Mouse (Mus musculus): Measurements from ENCODE around the gene Usp2. TPM values are rescaled to one million over a fixed set of nuclear protein-coding genes. Genes with fewer than 3 reads are reported as not detected.

Usp2 gene
- polyA plus RNA-seq, 1 experiment from 2014 or later = 13.3 TPM

DNA sequence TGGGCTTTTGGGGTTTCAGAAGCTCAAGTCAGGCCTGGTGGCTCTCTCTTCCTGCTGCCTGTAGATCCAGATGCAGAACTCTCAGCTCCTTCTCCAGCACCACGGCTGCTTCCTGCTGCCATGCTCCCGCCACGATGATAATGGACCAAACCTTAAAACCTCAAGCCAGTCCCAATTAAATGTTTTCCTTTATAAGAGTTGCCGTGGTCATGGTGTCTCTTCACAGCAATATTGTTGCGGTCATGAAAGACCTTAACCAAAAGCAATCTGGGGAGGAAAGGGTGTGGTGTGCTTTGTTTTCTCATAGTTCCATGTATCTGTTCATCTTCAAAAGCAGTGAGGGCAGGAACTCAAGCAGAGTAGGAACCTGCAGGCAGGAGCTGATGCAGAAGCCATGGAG lies 29.7 kb upstream of the Usp2 start:
- Histone ChIP-seq H3K9ac (replicated peaks) (no peak overlapping the region), H3K36me3 (no peaks in the 10 kb centered on the region), H3K27me3 (replicated peaks) (peaks cover 5% of the 10 kb centered on the region), H3K4me3 (replicated peaks) (no peak overlapping the region), H3K4me2 (no peak overlapping the region), H3K4me1 (no peaks in the 10 kb centered on the region), H3K9me3 (replicated peaks) (no peaks in the 10 kb centered on the region), H3K27ac (replicated peaks) (no peak overlapping the region)
- WGBS = 94% methylated on average over 5 of the region's 5 CpGs
- no peak for ATAC-seq (ENCODE audit: low FRiP score)

DNA sequence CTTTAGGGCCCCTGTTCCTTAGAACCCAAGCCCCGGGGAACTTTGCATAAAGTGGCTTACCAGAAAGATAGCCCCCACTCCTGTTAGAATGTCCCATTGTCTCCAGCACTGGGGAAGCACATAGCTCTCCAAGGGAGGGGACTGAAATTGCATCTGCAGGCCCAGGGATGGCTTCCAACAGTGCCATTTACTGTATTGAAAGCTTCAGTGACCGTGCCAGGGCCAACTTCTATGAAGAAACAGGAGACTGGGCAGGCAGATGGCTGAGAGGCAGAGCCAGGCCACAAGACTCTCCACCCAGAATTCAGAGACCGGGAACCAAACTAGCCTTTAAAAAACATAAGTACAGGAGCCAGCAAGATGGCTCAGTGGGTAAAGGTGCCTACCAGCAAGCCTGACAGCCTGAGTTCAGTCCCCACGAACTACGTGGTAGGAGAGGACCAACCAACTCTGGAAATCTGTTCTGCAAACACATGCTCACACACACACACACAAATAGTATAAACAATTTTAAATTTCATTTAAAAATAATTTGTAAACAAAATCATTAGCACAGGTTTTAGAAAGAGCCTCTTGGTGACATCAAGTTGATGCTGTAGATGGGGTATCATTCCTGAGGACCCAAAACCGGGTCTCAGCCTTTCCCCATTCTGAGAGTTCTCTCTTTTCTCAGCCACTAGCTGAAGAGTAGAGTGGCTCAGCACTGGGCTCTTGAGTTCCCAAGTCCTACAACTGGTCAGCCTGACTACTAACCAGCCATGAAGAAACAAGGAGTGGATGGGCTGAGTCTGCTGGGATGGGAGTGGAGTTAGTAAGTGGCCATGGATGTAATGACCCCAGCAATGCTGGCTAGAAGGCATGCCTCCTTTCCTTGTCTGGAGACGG lies 25.1 kb upstream of the Usp2 start:
- Histone ChIP-seq H3K4me2 (no peak overlapping the region), H3K27ac (replicated peaks) (no peak overlapping the region), H3K27me3 (replicated peaks) (peaks cover 29% of the 10 kb centered on the region), H3K4me3 (replicated peaks) (no peak overlapping the region), H3K36me3 (no peaks in the 10 kb centered on the region), H3K4me1 (peaks cover 19% of the 10 kb centered on the region), H3K9me3 (replicated peaks) (no peaks in the 10 kb centered on the region), H3K9ac (replicated peaks) (no peak overlapping the region)
- 54% methylated on average over 7 of the region's 7 CpGs for WGBS
- no peak for ATAC-seq (ENCODE audit: low FRiP score)

DNA sequence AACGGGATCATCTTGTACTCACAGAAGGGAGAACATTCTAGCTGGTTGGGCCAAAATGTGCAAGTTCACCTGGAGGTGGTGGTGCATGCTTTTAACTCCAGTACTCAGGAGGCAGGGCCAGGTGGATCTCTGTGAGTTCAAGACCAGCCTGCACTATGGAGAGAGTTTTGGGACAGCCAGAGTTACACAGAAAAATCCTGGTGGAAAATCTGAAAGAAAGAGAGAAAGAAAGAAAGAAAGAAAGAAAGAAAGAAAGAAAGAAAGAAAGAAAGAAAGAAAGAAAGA lies 24.5 kb upstream of the Usp2 start:
- H3K4me3 ChIP-seq (replicated peaks) = no peak overlapping the region
- no peak overlapping the region; the same call in 1 of the 2 replicates for H3K4me2 ChIP-seq
- H3K27ac ChIP-seq (replicated peaks) = no peak overlapping the region
- 96% methylated on average over 1 of the region's 1 CpGs for WGBS
- no peak for ATAC-seq (ENCODE audit: low FRiP score)
- no peaks in the 10 kb centered on the region for H3K9me3 ChIP-seq (replicated peaks)
- H3K9ac ChIP-seq (replicated peaks) = no peak overlapping the region
- H3K4me1 ChIP-seq = peaks cover 19% of the 10 kb centered on the region
- peaks cover 29% of the 10 kb centered on the region for H3K27me3 ChIP-seq (replicated peaks)
- H3K36me3 ChIP-seq = no peaks in the 10 kb centered on the region

DNA sequence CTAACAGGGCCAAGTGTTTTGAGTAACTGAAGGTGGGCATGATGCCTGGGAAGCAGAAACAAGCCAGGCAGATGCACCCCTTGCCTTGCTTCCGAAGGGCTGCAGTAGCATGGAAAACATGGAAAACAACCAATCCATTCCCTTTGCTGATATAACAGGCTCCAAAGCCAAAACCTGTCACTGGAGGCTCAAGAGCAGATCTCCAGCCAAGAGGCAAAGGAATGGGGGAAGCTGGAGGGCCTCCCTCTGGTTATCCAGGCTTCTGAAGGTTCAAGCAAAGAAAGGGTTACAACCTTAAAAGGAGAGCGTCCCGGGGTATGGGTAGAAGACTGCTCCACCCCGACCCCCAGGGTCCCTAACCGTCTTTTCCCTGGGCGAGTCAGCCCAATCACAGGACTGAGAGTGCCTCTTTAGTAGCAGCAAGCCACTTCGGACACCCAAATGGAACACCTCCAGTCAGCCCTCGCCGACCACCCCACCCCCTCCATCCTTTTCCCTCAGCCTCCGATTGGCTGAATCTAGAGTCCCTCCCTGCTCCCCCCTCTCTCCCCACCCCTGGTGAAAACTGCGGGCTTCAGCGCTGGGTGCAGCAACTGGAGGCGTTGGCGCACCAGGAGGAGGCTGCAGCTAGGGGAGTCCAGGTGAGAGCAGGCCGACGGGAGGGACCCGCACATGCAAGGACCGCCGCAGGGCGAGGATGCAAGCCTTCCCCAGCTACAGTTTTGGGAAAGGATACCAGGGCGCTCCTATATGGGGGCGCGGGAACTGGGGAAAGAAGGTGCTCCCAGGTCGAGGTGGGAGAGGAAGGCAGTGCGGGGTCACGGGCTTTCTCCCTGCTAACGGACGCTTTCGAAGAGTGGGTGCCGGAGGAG lies 23.7 kb upstream of the Usp2 start, which contains the start of gene Thy1:
Gene Thy1 (plus strand): TSS at position 549 of the 872 bp plus-strand sequence.
- H3K4me3 ChIP-seq (replicated peaks) = peak within 1 kb of the TSS; percentile 42
- peaks cover 19% of the 10 kb centered on the region for H3K4me1 ChIP-seq
- peak; percentile 86 for ATAC-seq (ENCODE audit: low FRiP score)
- no peaks in the 10 kb centered on the region for H3K9me3 ChIP-seq (replicated peaks)
- 1% methylated on average over 30 of the region's 30 CpGs for WGBS
- no peak within 1 kb of the TSS for H3K27ac ChIP-seq (replicated peaks)
- peak within 1 kb of the TSS; percentile 63 for H3K4me2 ChIP-seq
- H3K27me3 ChIP-seq (replicated peaks) = peaks cover 29% of the 10 kb centered on the region
- no peaks in the 10 kb centered on the region for H3K36me3 ChIP-seq
- peak within 1 kb of the TSS; percentile 45 for H3K9ac ChIP-seq (replicated peaks)

DNA sequence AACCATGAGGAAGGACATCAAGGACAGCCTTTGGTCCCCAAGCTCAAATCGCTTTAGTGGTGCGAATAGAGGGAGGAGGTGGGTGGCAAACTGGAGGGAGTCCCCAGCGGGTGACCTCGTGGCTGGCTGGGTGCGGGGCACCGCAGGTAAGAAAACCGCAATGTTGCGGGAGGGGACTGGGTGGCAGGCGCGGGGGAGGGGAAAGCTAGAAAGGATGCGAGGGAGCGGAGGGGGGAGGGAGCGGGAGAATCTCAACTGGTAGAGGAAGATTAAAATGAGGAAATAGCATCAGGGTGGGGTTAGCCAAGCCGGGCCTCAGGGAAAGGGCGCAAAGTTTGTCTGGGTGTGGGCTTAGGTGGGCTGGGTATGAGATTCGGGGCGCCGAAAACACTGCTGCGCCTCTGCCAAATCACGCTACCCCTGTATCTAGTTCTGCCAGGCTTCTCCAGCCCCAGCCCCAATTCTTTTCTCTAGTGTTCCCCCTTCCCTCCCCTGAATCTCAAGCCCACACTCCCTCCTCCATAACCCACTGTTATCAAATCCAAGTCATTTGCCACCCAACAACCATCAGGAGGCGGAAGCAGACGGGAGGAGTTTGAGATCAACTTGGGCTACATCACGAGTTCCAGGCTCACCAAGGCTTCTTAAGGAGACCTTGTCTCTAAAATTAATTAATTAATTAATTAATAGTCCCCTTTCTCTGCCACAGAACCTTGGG lies 23.0 kb upstream of the Usp2 start:
- 4% methylated on average over 22 of the region's 23 CpGs for WGBS
- Histone ChIP-seq H3K9me3 (replicated peaks) (no peaks in the 10 kb centered on the region), H3K4me1 (peaks cover 19% of the 10 kb centered on the region), H3K9ac (replicated peaks) (peak overlapping the region; percentile 45), H3K27ac (replicated peaks) (no peak overlapping the region), H3K4me2 (peak overlapping the region; percentile 63), H3K27me3 (replicated peaks) (peaks cover 29% of the 10 kb centered on the region), H3K4me3 (replicated peaks) (peak overlapping the region; percentile 42), H3K36me3 (no peaks in the 10 kb centered on the region)
- ATAC-seq (ENCODE audit: low FRiP score) = peak; percentile 61

DNA sequence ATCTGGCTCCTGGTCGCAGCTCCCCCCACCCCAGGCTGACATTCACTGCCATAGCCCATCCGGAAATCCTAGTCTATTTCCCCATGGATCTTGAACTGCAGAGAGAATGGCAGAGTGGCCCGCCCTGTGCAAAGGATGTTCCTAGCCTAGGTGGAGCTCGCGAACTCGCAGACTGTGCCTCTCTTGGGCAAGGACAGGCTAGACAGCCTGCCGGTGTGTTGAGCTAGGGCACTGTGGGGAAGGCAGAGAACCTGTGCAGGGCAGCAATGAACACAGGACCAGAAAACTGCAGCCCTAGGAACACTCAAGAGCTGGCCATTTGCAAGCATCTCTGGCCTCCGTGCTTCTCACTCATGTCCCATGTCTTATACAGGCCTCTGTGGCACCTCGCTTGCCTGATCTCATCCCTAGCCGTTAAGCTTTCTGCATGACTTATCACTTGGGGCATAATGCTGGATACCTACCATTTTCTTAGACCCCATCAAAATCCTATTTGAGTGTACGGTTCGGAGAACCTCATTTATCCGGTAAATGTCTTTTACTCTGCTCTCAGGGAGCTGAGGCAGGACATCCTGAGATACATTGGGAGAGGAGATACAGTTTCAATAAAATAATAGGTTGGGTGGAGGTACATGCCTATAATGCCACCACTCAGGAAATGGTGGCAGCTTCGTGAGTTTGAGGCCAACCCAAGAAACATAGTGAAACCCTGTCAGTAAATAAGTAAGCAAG lies 22.2 kb upstream of the Usp2 start:
- WGBS = 44% methylated on average over 14 of the region's 14 CpGs
- H3K4me3 ChIP-seq (replicated peaks) = peak overlapping the region; percentile 42
- H3K9me3 ChIP-seq (replicated peaks) = no peaks in the 10 kb centered on the region
- H3K4me2 ChIP-seq = peak overlapping the region; percentile 63
- no peak overlapping the region for H3K27ac ChIP-seq (replicated peaks)
- H3K27me3 ChIP-seq (replicated peaks) = peaks cover 29% of the 10 kb centered on the region
- ATAC-seq (ENCODE audit: low FRiP score) = no peak
- no peaks in the 10 kb centered on the region for H3K36me3 ChIP-seq
- peaks cover 19% of the 10 kb centered on the region for H3K4me1 ChIP-seq
- no peak overlapping the region for H3K9ac ChIP-seq (replicated peaks)

DNA sequence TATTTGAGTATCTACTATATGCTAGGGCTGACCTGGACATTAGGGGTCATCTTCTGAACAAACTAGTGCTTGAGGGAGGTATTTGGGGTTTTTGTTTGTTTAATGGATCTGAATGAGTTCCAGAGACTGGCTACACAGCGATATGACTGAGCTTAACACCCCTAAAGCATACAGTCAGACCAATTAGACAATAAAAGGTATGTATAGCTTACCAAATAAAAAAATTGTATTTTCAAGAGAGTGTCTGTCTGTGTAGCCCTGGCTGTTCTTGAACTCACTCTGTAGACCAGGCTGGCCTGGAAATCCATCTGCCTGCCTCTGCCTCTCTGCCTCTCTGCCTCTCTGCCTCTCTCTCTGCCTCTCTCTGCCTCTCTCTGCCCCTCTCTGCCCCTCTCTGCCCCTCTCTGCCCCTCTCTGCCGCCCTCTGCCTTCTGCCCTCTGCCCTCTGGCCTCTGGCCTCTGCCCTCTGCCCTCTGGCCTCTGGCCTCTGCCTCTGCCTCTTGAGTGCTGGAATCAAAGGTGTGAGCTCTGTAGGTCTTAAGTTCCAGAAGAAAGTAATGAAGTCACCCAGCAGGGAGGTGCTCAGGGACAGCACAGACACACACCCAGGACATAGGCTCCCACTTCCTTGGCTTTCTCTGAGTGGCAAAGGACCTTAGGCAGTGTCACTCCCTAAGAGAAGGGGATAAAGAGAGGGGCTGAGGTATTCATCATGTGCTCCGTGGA lies 21.5 kb upstream of the Usp2 start:
- ATAC-seq (ENCODE audit: low FRiP score) = no peak
- H3K27ac ChIP-seq (replicated peaks) = no peak overlapping the region
- H3K9me3 ChIP-seq (replicated peaks) = no peaks in the 10 kb centered on the region
- H3K27me3 ChIP-seq (replicated peaks) = peaks cover 29% of the 10 kb centered on the region
- H3K36me3 ChIP-seq = no peaks in the 10 kb centered on the region
- 77% methylated on average over 3 of the region's 3 CpGs for WGBS
- no peak overlapping the region for H3K4me3 ChIP-seq (replicated peaks)
- H3K9ac ChIP-seq (replicated peaks) = no peak overlapping the region
- no peak overlapping the region for H3K4me2 ChIP-seq
- H3K4me1 ChIP-seq = peaks cover 19% of the 10 kb centered on the region

DNA sequence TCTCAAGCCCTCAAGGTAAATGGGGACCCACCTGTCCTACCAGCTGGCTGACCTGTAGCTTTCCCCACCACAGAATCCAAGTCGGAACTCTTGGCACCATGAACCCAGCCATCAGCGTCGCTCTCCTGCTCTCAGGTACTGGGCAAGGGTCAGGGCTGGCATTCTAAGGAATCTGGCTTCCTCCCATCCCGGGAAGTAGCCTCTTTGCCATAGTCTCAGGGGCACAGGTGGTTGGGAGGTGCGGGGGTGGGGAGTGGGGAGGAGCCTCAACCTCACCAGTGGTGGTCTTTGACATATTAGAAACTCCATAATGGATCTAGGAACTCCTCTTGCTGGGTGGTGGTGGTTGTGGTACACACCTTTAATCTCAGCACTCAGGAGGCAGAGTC lies 20.9 kb upstream of the Usp2 start:
- H3K27ac ChIP-seq (replicated peaks) = no peak overlapping the region
- H3K9ac ChIP-seq (replicated peaks) = no peak overlapping the region
- 86% methylated on average over 5 of the region's 5 CpGs for WGBS
- H3K27me3 ChIP-seq (replicated peaks) = peaks cover 29% of the 10 kb centered on the region
- H3K4me2 ChIP-seq = no peak overlapping the region
- no peak overlapping the region for H3K4me3 ChIP-seq (replicated peaks)
- ATAC-seq (ENCODE audit: low FRiP score) = no peak
- H3K4me1 ChIP-seq = peaks cover 19% of the 10 kb centered on the region
- no peaks in the 10 kb centered on the region for H3K9me3 ChIP-seq (replicated peaks)
- no peaks in the 10 kb centered on the region for H3K36me3 ChIP-seq

DNA sequence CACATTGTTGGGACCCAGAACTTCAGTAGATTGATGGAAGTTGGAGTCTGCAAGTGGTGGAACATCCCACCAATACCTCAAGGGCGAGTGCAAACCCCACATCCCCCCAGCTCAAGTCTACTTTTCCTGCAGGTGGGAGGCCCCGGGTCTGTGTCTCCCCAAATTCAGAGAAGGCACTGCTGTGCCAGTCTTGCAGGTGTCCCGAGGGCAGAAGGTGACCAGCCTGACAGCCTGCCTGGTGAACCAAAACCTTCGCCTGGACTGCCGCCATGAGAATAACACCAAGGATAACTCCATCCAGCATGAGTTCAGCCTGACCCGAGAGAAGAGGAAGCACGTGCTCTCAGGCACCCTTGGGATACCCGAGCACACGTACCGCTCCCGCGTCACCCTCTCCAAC lies 20.4 kb upstream of the Usp2 start:
- 87% methylated on average over 12 of the region's 12 CpGs for WGBS
- Histone ChIP-seq H3K9ac (replicated peaks) (no peak overlapping the region), H3K4me1 (peaks cover 19% of the 10 kb centered on the region), H3K4me3 (replicated peaks) (no peak overlapping the region), H3K9me3 (replicated peaks) (no peaks in the 10 kb centered on the region), H3K36me3 (no peaks in the 10 kb centered on the region), H3K27ac (replicated peaks) (no peak overlapping the region), H3K4me2 (no peak overlapping the region), H3K27me3 (replicated peaks) (peaks cover 29% of the 10 kb centered on the region)
- no peak for ATAC-seq (ENCODE audit: low FRiP score)

DNA sequence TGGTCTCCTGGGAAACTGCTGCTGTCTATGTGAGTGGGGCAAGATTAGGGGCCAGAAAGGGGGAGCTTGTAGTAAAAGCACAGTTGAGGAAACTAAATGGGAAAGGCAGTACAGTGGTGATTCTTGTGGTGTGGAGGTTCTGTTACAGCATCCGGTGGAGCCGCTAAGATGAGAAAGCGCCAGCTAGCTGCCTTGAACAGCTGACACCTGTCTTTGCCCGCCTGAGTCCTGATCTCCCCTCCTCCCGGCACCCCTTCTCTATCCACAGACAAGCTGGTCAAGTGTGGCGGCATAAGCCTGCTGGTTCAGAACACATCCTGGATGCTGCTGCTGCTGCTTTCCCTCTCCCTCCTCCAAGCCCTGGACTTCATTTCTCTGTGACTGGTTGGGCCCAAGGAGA lies 19.8 kb upstream of the Usp2 start:
- ATAC-seq (ENCODE audit: low FRiP score) = no peak
- no peak overlapping the region for H3K27ac ChIP-seq (replicated peaks)
- no peak overlapping the region for H3K4me3 ChIP-seq (replicated peaks)
- 77% methylated on average over 6 of the region's 6 CpGs for WGBS
- H3K9me3 ChIP-seq (replicated peaks) = no peaks in the 10 kb centered on the region
- no peak overlapping the region for H3K4me2 ChIP-seq
- peaks cover 19% of the 10 kb centered on the region for H3K4me1 ChIP-seq
- no peaks in the 10 kb centered on the region for H3K36me3 ChIP-seq
- no peak overlapping the region for H3K9ac ChIP-seq (replicated peaks)
- peaks cover 27% of the 10 kb centered on the region for H3K27me3 ChIP-seq (replicated peaks)
